Mouse (Mus musculus) lung, postnatal 0 days (tissue): Measurements from ENCODE around the gene Megf6.

ENCODE experiments used
- CTCF ChIP-seq: IDR thresholded peaks from 2 replicates; pipeline ENCODE4 v1.5.1; 2016; ENCODE audit warnings: antibody characterized with exemption, mild to moderate bottlenecking
- EP300 ChIP-seq: IDR thresholded peaks from 2 replicates; pipeline ENCODE4 v1.6.1; 2016; ENCODE audit warnings: antibody characterized with exemption, mild to moderate bottlenecking, control low read depth

- TF ChIP-seq CTCF (no peak), EP300 (no peak)
Measured at GRCm38 (mm10) chr4:154211459-154211858, 40.9 kb downstream of the Megf6 start.
